Mouse (Mus musculus) liver, postnatal 0 days (tissue): ENCODE results near the gene Edem3. TPM values are rescaled to one million over a fixed set of nuclear protein-coding genes. Genes with fewer than 3 reads are reported as not detected.

ENCODE experiments used
- ATAC-seq: fragments of 200-750 bp; cut with Nextera tagmentation; 2 replicates; pipeline ENCODE4 v1.8.0; 2017; ENCODE audit warnings: mild to moderate bottlenecking, moderate library complexity
- DNase-seq: peaks from one replicate; pipeline ENCODE4 v3.0.0-alpha.2; 2016
- H3K27ac ChIP-seq: fragments of 300-500 bp; sonication (generic); 2 replicates; pipeline ENCODE4 v1.5.1; 2014; ENCODE audit warnings: antibody characterized with exemption, moderate library complexity, mild to moderate bottlenecking, low read depth
- H3K27me3 ChIP-seq: fragments of 300-500 bp; sonication (generic); 2 replicates; pipeline ENCODE4 v1.6.1; 2014; ENCODE audit warnings: low read length, control low read depth, mixed read lengths; ENCODE audit not compliant: insufficient read depth
- H3K36me3 ChIP-seq: fragments of 300-500 bp; sonication (generic); replicated peaks from 2 replicates; pipeline ENCODE4 v1.6.1; 2014; ENCODE audit warnings: mild to moderate bottlenecking, control low read depth, low read length, moderate library complexity, mixed read lengths; ENCODE audit not compliant: insufficient read depth
- H3K4me1 ChIP-seq: fragments of 300-500 bp; sonication (generic); 2 replicates; pipeline ENCODE4 v1.6.1; 2014; ENCODE audit warnings: antibody characterized with exemption, mild to moderate bottlenecking, control low read depth; ENCODE audit not compliant: insufficient read depth
- H3K4me2 ChIP-seq: fragments of 300-500 bp; sonication (generic); 2 replicates; pipeline ENCODE4 v1.6.1; 2014; ENCODE audit warnings: low read depth, mild to moderate bottlenecking, low read length, moderate library complexity, mixed read lengths
- H3K4me3 ChIP-seq: fragments of 300-500 bp; sonication (generic); 2 replicates; pipeline ENCODE4 v1.5.1; 2014; ENCODE audit warnings: low read depth, low read length
- H3K9ac ChIP-seq: fragments of 300-500 bp; sonication (generic); replicated peaks from 2 replicates; pipeline ENCODE4 v1.6.1; 2014; ENCODE audit warnings: mild to moderate bottlenecking, moderate library complexity
- H3K9me3 ChIP-seq: fragments of 300-500 bp; sonication (generic); 2 replicates; pipeline ENCODE4 v1.6.1; 2016; ENCODE audit warnings: mild to moderate bottlenecking, control low read depth, low read length, mixed read lengths
- CTCF ChIP-seq: sonication (generic); IDR thresholded peaks from 2 replicates; pipeline ENCODE4 v1.5.1; 2016; ENCODE audit warnings: antibody characterized with exemption, low read depth
- EP300 ChIP-seq: IDR thresholded peaks from 2 replicates; pipeline ENCODE4 v1.6.1; 2016; ENCODE audit warnings: antibody characterized with exemption, low read depth, mild to moderate bottlenecking
- WGBS: fragments of 180-500 bp; shearing (Covaris S2); extraction: QIAGEN DNeasy Blood & Tissue Kit; methylation state at CpG from one replicate; pipeline ENCODE4 v1.1.7; 2014; ENCODE audit not compliant: insufficient replicate concordance; 5-methylcytosine and 5-hydroxymethylcytosine counted together
- polyA plus RNA-seq: library from polyadenylated mRNA; unstranded; fragments of >200 nt; fragmentation: Nextera tagmentation; extraction: Ambion mirVana; gene quantifications from 2 replicates; pipeline ENCODE4 v1.2.1, GENCODE M21; 2015

Edem3 gene
- polyA plus RNA-seq, 1 experiment from 2014 or later = 5.2 TPM

DNA sequence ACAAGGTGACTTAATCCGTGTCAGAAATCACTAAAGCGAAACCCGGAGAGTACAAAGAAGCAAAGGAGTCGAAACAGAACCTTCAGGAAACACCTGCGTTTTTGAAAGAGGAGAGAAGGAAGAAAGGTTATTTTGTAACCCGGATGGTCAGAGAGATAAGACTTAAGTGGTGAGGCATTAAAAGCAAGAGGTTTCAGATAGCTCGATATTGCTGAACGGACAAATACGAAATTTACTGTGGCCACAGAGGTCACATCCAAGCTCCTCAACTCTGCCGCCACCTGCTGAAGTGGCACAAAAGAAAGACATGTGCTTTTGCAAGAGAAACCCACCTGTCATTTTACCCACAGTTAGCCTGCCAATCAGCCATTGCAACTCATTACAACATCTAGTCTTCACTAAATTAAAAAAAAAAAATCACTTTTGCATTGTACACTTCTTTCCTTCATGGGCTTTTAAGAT, 1.1 kb upstream of the Edem3 start:
- H3K36me3 ChIP-seq = no peaks in the 10 kb centered on the region
- H3K9ac ChIP-seq = peak overlapping the region; percentile 90
- peaks cover 29% of the 10 kb centered on the region for H3K4me1 ChIP-seq
- no peaks in the 10 kb centered on the region for H3K9me3 ChIP-seq
- peak overlapping the region; percentile 86 for H3K4me3 ChIP-seq
- no peak for TF ChIP-seq EP300
- peak; percentile 34 for TF ChIP-seq CTCF
- H3K27me3 ChIP-seq = no peaks in the 10 kb centered on the region
- 13% methylated on average over 10 of the region's 10 CpGs for WGBS
- peak; percentile 26 for DNase-seq
- H3K4me2 ChIP-seq = peak overlapping the region; percentile 75
- ATAC-seq = no peak
- H3K27ac ChIP-seq = peak overlapping the region; percentile 56

DNA sequence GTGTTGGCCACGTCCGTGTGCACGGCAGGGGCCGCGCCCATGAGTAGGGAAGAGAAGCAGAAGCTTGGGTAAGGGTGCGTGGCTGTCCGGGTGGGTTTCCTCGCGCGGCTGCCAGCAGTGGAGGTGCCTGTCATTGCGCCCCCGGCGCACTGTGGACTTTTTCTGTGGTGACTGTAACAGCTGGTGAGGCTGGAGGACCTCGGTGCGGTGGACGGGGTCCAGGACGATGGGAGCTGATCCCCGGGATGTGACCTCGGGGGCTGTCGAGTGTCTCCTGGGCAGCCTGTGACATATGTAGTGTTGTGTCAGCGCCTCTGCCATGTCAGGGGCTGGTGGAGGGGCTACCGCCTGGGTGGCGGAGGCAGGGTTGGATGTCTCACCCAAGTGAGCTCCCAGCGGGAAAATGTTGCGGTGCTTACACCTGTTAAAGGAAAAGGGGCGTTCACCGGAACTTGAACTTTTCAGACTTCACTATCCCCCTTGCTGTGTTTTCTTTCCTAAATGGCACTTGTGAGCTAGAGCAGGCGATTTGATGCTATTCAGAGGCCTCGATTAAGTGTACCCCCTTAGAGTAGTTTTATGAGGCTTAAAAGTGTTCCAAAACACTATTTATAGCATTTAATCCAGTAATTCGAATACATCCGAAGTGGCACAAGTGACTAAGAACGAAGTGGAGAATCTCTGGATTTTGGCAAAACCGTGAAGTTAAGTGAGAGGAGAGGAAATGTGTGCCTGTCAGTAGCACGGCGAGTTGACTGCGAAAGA, 671 bp downstream of the Edem3 start:
- H3K27ac ChIP-seq = peak overlapping the region; percentile 87
- H3K4me1 ChIP-seq = peaks cover 29% of the 10 kb centered on the region
- peak overlapping the region; percentile 90 for H3K9ac ChIP-seq
- no peak for TF ChIP-seq EP300
- 0 out of 2 replicates have a peak, but pooled peaks have one; percentile 2 for TF ChIP-seq CTCF
- 4% methylated on average over 31 of the region's 36 CpGs for WGBS
- H3K9me3 ChIP-seq = no peaks in the 10 kb centered on the region
- no peaks in the 10 kb centered on the region for H3K27me3 ChIP-seq
- peak overlapping the region; percentile 95 for H3K4me2 ChIP-seq
- ATAC-seq (no peak), DNase-seq (no peak)
- H3K36me3 ChIP-seq = peaks cover 9% of the 10 kb centered on the region
- H3K4me3 ChIP-seq = peak overlapping the region; percentile 86

DNA sequence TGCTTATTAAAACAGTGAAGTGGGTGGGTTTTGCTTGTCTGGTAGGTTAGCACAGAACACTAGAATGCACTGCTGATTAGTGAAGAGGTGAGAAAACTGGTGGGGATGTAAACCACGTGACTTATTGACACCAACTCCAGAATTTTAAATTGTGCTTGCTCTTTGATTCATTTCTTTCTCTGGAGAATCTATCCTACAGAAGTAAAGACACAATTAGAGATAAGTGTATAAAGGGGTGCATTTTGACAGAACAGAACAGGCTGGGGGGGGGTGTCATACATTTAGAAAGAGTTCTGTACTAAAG, 1.2 kb downstream of the Edem3 start:
- DNase-seq (no peak), ATAC-seq (no peak)
- Histone ChIP-seq H3K27me3 (no peaks in the 10 kb centered on the region), H3K27ac (peak overlapping the region; percentile 87; the same call in 1 of the 2 replicates), H3K36me3 (peaks cover 14% of the 10 kb centered on the region), H3K4me2 (peak overlapping the region; percentile 95), H3K9me3 (no peaks in the 10 kb centered on the region), H3K9ac (peak overlapping the region; percentile 90), H3K4me3 (peak overlapping the region; percentile 86), H3K4me1 (peaks cover 29% of the 10 kb centered on the region)
- TF ChIP-seq CTCF (no peak), EP300 (no peak)
- WGBS = 19% methylated on average over 1 of the region's 1 CpGs

DNA sequence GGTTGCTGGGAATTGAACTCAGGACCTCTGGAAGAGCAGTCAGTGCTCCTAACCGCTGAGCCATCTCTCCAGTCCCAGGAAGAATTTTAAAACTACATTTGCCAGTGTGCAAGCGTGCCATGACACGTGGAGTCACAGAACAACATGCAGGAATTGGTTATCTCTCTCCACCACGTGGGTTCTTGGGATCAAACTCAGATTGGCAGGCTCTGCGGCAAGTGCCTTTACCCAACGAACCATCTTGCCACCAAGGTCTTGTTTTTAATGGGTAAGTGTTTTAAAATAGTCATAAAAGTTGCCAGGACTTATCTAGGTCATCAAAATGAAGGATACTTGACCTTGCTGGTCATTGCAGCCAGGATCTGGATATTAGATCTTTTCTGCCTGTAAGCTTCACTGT, 3.1 kb downstream of the Edem3 start:
- Histone ChIP-seq H3K4me2 (no peak overlapping the region), H3K27me3 (no peaks in the 10 kb centered on the region), H3K36me3 (peaks cover 20% of the 10 kb centered on the region), H3K4me1 (peaks cover 22% of the 10 kb centered on the region), H3K27ac (no peak overlapping the region), H3K9me3 (no peaks in the 10 kb centered on the region), H3K4me3 (no peak overlapping the region), H3K9ac (no peak overlapping the region)
- ATAC-seq (no peak), DNase-seq (no peak)
- 57% methylated on average over 6 of the region's 6 CpGs for WGBS
- TF ChIP-seq EP300 (no peak), CTCF (no peak)

DNA sequence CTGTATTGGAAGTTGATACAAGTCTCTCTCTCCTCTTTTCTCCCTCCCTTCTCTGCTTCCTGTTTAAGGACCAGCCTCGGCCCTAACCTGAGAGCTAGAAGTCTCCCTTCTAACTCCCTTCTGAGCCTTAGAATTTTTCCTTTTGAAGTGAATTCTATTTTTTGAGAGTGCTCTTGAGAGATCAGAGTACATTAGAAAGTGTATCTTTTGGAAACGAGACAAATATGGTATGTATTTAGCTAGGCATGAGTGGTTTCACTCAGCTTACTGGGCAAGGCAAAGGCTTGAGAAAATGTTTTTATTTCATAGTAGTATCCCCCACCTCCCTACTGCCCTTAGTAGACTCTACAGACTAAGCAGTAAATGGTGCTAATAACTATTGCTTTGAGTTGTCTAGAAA, 3.8 kb downstream of the Edem3 start:
- TF ChIP-seq EP300 = no peak
- TF ChIP-seq CTCF = no peak
- ATAC-seq = no peak
- peaks cover 20% of the 10 kb centered on the region for H3K36me3 ChIP-seq

DNA sequence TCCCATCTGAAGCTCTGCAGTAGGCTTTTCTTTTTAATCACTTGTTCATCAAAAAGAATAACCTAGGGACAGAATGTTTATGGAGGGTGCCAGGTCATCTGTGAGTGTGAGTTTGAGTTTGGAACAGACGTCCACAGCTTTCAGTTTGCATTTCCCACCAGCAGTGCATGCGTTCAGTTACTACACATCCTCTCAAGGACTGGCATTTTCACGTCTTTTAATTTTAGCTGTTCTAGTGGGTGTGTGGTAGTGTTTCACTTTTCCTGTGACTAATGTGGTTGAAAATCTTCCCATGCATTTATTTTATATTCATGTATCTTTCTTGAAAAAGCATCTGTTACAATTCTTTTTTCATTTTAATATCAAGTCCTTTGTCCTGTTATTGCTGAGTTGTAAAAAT, 9.1 kb downstream of the Edem3 start:
- DNase-seq (no peak), ATAC-seq (no peak)
- Histone ChIP-seq H3K9me3 (no peaks in the 10 kb centered on the region), H3K36me3 (peaks cover 29% of the 10 kb centered on the region), H3K27ac (no peak overlapping the region), H3K27me3 (no peaks in the 10 kb centered on the region), H3K4me1 (no peaks in the 10 kb centered on the region), H3K4me2 (no peak overlapping the region), H3K9ac (no peak overlapping the region), H3K4me3 (no peak overlapping the region)
- 64% methylated on average over 3 of the region's 3 CpGs for WGBS
- no peak for TF ChIP-seq EP300
- no peak for TF ChIP-seq CTCF

More for the DNA sequence above, 3.8 kb downstream of the Edem3 start:
- Histone ChIP-seq H3K27ac (no peak overlapping the region), H3K9ac (no peak overlapping the region), H3K9me3 (no peaks in the 10 kb centered on the region), H3K4me2 (no peak overlapping the region), H3K27me3 (no peaks in the 10 kb centered on the region), H3K4me1 (peaks cover 15% of the 10 kb centered on the region), H3K4me3 (no peak overlapping the region)
- WGBS = 61% methylated on average over 2 of the region's 2 CpGs
- DNase-seq = no peak
